Mouse (Mus musculus): Measurements from ENCODE around the gene Lman2. TPM values are rescaled to one million over a fixed set of nuclear protein-coding genes. Genes with fewer than 3 reads are reported as not detected.

The Lman2 gene
- polyA plus RNA-seq (2012; fragmentation: generic; extraction: Trizol): 81.4 TPM
- long read RNA-seq, experiment 1, full-length matches to known transcripts: 180 of 199 reads
- long read RNA-seq, experiment 1, partial matches to known transcripts: 7 of 199 reads
- long read RNA-seq, experiment 1, other reads (novel, unspliced or antisense): 12 of 199 reads
- long read RNA-seq, experiment 2, full-length matches to known transcripts: 808 of 843 reads
- long read RNA-seq, experiment 2, partial matches to known transcripts: 5 of 843 reads
- long read RNA-seq, experiment 2, other reads (novel, unspliced or antisense): 30 of 843 reads

GRCm38 (mm10) chr13:55362453-55363060 lies at the start of gene Lman2:
TSS of gene Lman2 (minus strand) at chr13:55362783.
- Histone ChIP-seq H3K4me3 (ENCODE audit: insufficient read depth, poor library complexity, severe bottlenecking) (peak within 1 kb of the TSS; percentile 97), H3K79me3 (ENCODE audit: low read depth) (peaks cover 44% of the 10 kb centered on the region), H3K36me3 (ENCODE audit: control insufficient read depth, insufficient read depth) (peaks cover 20% of the 10 kb centered on the region), H3K79me2 (ENCODE audit: control insufficient read depth, insufficient read depth) (peaks cover 49% of the 10 kb centered on the region), H3ac (ENCODE audit: control insufficient read depth, insufficient read length, low read depth) (peak within 1 kb of the TSS; percentile 90), H3K27me3 (ENCODE audit: control insufficient read depth, insufficient read depth, insufficient read length) (peaks cover 3% of the 10 kb centered on the region)
- TF ChIP-seq CEBPB (IDR thresholded peaks at IDR 0.05; ENCODE audit: low read depth) (peak; percentile 22), MAX (IDR thresholded peaks at IDR 0.05) (peak; percentile 62), MYOD1 (IDR thresholded peaks at IDR 0.05; ENCODE audit: control insufficient read depth, insufficient read length, low read depth) (no peak)

DNA sequence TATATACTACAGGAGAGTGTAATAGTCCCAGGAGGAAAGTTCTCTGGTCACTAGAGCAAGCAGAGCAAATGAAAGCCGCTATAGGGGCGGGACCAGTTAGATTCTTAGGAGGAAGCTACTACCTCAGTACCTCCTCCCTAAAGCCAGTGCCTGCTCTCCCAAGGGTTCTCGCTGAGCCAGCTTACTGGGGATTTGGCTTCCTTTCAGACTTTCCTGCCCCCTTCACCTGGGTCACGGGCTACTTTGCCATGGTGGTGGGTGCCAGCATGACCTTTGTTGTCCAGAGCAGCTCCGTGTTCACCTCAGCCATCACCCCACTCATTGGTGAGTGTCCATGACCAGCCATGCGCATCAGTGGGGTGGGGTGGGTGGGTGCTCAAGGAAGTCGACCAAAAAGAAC lies 49.2 kb upstream of the Lman2 start:
- H3K27me3 ChIP-seq (ENCODE audit: control insufficient read depth, insufficient read depth, insufficient read length): peaks cover 13% of the 10 kb centered on the region
- H3K79me3 ChIP-seq (ENCODE audit: low read depth): no peaks in the 10 kb centered on the region
- no peak overlapping the region for H3K4me3 ChIP-seq (ENCODE audit: insufficient read depth, poor library complexity, severe bottlenecking)
- no peaks in the 10 kb centered on the region for H3K36me3 ChIP-seq (ENCODE audit: control insufficient read depth, insufficient read depth)
- no peaks in the 10 kb centered on the region for H3K79me2 ChIP-seq (ENCODE audit: control insufficient read depth, insufficient read depth)
- no peak overlapping the region for H3ac ChIP-seq (ENCODE audit: control insufficient read depth, insufficient read length, low read depth)
- TF ChIP-seq FOSL1 (IDR thresholded peaks at IDR 0.05; ENCODE audit: insufficient read depth, low read length, poor library complexity, severe bottlenecking): no peak
- no peak for TF ChIP-seq MYOD1 (IDR thresholded peaks at IDR 0.05; ENCODE audit: control insufficient read depth, insufficient read length, low read depth)
- TF ChIP-seq CEBPB (IDR thresholded peaks at IDR 0.05; ENCODE audit: low read depth): no peak
- TF ChIP-seq MAX (IDR thresholded peaks at IDR 0.05): no peak
- no peak for TF ChIP-seq CTCF (IDR thresholded peaks at IDR 0.05; ENCODE audit: control insufficient read depth, insufficient read depth, insufficient read length)
- TF ChIP-seq USF1 (IDR thresholded peaks at IDR 0.05; ENCODE audit: low read depth): no peak
- no peak for TF ChIP-seq MYOG (IDR thresholded peaks at IDR 0.05; ENCODE audit: control insufficient read depth, extremely low read depth, insufficient read length)

GRCm38 (mm10) chr13:55408546-55409120 lies 46.0 kb upstream of the Lman2 start:
- no peak overlapping the region for H3ac ChIP-seq (ENCODE audit: control insufficient read depth, insufficient read length, low read depth)
- H3K36me3 ChIP-seq (ENCODE audit: control insufficient read depth, insufficient read depth): no peaks in the 10 kb centered on the region
- no peaks in the 10 kb centered on the region for H3K79me3 ChIP-seq (ENCODE audit: low read depth)
- TF ChIP-seq FOSL1 (IDR thresholded peaks at IDR 0.05; ENCODE audit: insufficient read depth, low read length, poor library complexity, severe bottlenecking) (no peak), CTCF (IDR thresholded peaks at IDR 0.05; ENCODE audit: control insufficient read depth, insufficient read depth, insufficient read length) (no peak), MAX (IDR thresholded peaks at IDR 0.05) (no peak), USF1 (IDR thresholded peaks at IDR 0.05; ENCODE audit: low read depth) (no peak), MYOD1 (IDR thresholded peaks at IDR 0.05; ENCODE audit: control insufficient read depth, insufficient read length, low read depth) (no peak), CEBPB (IDR thresholded peaks at IDR 0.05; ENCODE audit: low read depth) (no peak), MYOG (IDR thresholded peaks at IDR 0.05; ENCODE audit: control insufficient read depth, extremely low read depth, insufficient read length) (no peak)
- no peak overlapping the region for H3K4me3 ChIP-seq (ENCODE audit: insufficient read depth, poor library complexity, severe bottlenecking)
- H3K27me3 ChIP-seq (ENCODE audit: control insufficient read depth, insufficient read depth, insufficient read length): peaks cover 20% of the 10 kb centered on the region
- no peaks in the 10 kb centered on the region for H3K79me2 ChIP-seq (ENCODE audit: control insufficient read depth, insufficient read depth)

GRCm38 (mm10) chr13:55407341-55407740 lies 44.8 kb upstream of the Lman2 start:
- Histone ChIP-seq H3K79me3 (ENCODE audit: low read depth) (no peaks in the 10 kb centered on the region), H3K27me3 (ENCODE audit: control insufficient read depth, insufficient read depth, insufficient read length) (peaks cover 32% of the 10 kb centered on the region)

GRCm38 (mm10) chr13:55405783-55406390 lies 43.3 kb upstream of the Lman2 start:
- Histone ChIP-seq H3K36me3 (ENCODE audit: control insufficient read depth, insufficient read depth) (no peaks in the 10 kb centered on the region), H3K79me2 (ENCODE audit: control insufficient read depth, insufficient read depth) (no peaks in the 10 kb centered on the region), H3K79me3 (ENCODE audit: low read depth) (no peaks in the 10 kb centered on the region), H3K27me3 (ENCODE audit: control insufficient read depth, insufficient read depth, insufficient read length) (peaks cover 37% of the 10 kb centered on the region), H3ac (ENCODE audit: control insufficient read depth, insufficient read length, low read depth) (no peak overlapping the region), H3K4me3 (ENCODE audit: insufficient read depth, poor library complexity, severe bottlenecking) (no peak overlapping the region)
- TF ChIP-seq MYOG (IDR thresholded peaks at IDR 0.05; ENCODE audit: control insufficient read depth, extremely low read depth, insufficient read length): no peak
- no peak for TF ChIP-seq CTCF (IDR thresholded peaks at IDR 0.05; ENCODE audit: control insufficient read depth, insufficient read depth, insufficient read length)
- TF ChIP-seq FOSL1 (IDR thresholded peaks at IDR 0.05; ENCODE audit: insufficient read depth, low read length, poor library complexity, severe bottlenecking): no peak
- no peak for TF ChIP-seq MYOD1 (IDR thresholded peaks at IDR 0.05; ENCODE audit: control insufficient read depth, insufficient read length, low read depth)
- no peak for TF ChIP-seq USF1 (IDR thresholded peaks at IDR 0.05; ENCODE audit: low read depth)
- TF ChIP-seq MAX (IDR thresholded peaks at IDR 0.05): no peak
- TF ChIP-seq CEBPB (IDR thresholded peaks at IDR 0.05; ENCODE audit: low read depth): no peak

More at GRCm38 (mm10) chr13:55407341-55407740, 44.8 kb upstream of the Lman2 start:
- Histone ChIP-seq H3K36me3 (ENCODE audit: control insufficient read depth, insufficient read depth) (no peaks in the 10 kb centered on the region), H3K4me3 (ENCODE audit: insufficient read depth, poor library complexity, severe bottlenecking) (no peak overlapping the region), H3K79me2 (ENCODE audit: control insufficient read depth, insufficient read depth) (no peaks in the 10 kb centered on the region), H3ac (ENCODE audit: control insufficient read depth, insufficient read length, low read depth) (no peak overlapping the region)
- no peak for TF ChIP-seq FOSL1 (IDR thresholded peaks at IDR 0.05; ENCODE audit: insufficient read depth, low read length, poor library complexity, severe bottlenecking)
- TF ChIP-seq MYOG (IDR thresholded peaks at IDR 0.05; ENCODE audit: control insufficient read depth, extremely low read depth, insufficient read length): no peak

Measured in C2C12 (cell line).